Mouse (Mus musculus): ENCODE data around the gene Naglu.

Gene Naglu

DNA sequence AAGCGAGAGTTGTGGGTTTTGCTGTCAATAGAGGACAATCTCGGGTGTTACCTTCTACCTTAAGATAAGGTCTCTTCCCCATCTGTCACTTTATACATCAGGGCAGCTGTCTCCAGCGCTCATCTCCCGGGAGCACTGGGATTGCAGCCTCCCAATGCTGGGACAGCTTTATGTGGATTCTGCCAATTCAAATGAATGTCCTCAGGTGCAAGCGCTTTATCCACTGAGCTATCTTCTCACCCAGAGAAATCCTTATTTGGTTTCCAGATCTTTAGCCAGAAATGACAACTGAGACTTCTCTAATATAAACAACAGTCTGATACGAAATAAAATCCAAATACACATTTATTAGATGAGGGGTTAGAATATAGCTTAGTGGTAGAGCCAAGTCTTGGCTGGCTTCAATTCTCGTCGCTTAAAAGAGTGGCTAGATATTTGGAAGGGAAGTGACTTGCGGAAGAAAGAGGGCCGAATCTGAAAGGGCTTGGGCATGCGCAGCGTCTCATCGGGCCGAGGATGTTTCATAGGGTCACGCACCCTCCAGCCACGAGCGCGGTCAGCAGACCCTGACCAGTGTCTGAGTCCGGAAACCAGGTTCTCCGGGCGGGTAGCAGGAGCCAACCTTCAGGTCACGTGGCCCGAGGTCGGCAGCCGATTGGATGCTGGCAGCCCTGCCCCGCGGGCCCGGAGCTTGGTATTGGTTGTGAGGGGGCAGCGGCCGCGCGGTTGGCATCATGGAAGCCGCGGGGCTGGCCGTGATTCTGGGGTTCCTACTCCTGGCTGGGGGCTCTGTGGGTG lies at the start of gene Naglu:
Gene Naglu, plus strand, starts transcription at position 622 of the 798 bp plus-strand sequence.
- peak; percentile 98 for DNase-seq (ENCODE audit: low read depth, low spot score)

DNA sequence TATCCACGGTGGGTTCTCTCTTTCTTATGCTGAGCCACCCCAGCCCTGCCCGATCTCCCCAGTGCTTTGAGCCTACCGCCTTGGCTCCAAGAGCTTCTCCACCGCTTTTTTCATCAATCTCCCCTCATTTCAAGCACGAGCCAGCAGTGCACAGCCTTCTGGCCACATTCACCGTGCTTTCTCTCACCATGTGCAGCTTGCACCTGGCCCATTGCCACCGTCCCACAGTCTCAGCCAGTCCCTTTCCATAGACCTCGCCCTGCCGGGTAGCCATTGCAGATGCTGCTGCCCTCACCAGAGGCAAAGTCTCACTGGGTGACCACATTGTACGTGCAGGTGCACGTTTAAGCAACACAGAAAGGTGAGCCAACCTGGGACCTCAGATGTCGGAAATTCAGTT lies 46.4 kb upstream of the Naglu start:
- DNase-seq (ENCODE audit: low read depth, low spot score): peak; percentile 81

DNA sequence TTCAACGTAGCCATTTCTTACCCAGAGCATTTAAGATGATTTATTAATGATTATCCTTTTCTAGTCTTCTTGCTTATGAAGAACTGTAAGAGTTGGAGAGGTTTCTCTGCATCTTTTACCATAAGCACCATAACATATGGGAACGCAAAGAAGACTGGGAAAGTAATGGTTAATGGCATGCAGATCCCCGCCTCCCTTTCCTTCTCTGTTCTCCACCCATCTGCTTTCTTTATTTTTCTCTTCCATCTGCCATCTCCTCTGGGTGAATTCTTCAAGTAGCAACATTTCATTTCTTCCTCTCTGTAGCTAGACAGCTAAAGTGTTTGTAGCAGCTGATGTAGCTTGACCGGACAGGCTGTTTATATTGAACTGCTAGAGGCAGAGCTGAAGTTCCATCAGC lies 45.8 kb upstream of the Naglu start:
- no peak for DNase-seq (ENCODE audit: low read depth, low spot score)

DNA sequence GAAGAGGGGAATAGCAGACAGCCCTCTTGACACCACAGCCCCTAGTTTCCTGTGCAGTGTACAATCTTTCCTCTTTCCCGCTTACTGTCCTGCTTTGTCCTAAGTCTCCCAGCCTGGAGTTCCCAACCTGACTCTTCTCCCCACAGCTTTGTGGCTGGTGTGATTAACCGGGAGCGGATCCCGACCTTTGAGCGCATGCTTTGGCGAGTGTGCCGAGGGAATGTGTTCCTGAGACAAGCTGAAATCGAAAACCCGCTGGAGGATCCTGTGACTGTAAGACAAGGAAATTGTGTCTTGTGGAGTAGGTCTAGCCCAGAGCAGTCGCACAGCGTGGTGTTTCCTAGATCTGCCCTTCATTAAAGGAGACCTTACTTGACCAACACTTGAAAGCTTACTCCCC lies 42.7 kb upstream of the Naglu start:
- DNase-seq (ENCODE audit: low read depth, low spot score): no peak

DNA sequence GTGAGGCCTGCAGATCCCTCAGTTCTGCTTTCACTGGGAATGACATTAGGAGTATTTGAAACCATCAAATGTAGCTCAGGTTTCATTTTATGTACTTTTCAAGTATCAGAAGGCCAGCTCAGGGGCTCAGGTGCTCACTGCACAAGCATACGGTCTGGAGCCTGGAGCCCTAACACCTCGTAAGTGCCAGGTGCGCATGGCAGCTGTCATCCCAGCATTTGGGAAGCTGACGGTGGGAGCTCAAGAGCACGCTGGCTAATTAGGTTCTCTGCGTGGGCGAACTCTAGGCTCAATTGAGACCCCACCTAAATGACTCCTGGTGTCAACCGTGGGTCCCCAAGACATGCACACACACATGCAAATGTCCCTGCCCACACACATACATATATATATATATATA lies 40.5 kb upstream of the Naglu start:
- peak; percentile 53 for DNase-seq (ENCODE audit: low read depth, low spot score)

DNA sequence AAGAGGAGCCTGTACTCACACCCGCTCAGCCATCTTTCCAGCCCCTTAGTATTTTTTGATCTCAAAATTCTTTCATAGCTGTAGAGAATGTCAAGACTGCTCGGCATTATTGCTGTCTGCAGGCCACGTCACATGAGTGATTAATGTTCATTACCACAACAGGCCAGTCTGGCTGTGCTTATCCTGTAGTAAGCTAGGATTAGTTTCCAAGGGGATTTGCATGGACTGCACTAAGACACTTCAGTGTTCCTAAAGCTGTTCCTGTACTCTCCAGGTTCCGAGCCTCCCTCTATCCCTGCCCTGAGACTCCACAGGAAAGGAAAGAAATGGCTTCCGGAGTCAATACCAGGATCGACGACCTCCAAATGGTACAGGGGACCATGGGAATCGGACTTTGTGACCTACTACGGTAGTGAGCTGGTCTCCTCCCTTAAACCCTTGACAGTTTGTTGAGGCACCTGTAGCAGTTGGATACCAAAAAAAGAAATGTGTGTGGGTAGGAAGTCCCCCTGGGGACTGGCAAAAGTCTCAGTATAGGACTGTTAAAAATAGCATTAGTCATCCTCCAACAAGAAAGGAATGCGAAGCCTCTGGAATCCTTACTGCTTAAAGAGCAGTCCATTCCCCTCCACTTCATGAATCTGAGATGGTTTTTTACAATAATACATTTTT lies 39.5 kb upstream of the Naglu start:
- peak; percentile 44 for DNase-seq (ENCODE audit: low read depth, low spot score)

DNA sequence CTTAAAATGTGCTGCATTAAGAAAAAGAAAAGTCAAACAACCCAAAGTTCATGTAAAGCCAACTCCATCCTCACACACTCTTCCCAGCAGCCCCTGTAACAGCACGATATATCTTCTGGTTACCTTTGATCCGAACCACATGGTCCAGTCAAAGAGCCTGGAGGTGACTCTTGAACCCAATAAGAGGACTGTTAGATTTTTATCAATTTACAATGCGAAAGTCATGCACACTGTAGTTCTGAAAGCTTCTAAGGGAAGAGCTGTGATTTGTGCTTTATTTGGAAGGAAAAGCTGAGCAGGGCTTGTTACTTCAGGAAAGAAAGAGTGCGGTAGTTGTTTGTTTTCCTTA lies 39.0 kb upstream of the Naglu start:
- no peak for DNase-seq (ENCODE audit: low read depth, low spot score)

DNA sequence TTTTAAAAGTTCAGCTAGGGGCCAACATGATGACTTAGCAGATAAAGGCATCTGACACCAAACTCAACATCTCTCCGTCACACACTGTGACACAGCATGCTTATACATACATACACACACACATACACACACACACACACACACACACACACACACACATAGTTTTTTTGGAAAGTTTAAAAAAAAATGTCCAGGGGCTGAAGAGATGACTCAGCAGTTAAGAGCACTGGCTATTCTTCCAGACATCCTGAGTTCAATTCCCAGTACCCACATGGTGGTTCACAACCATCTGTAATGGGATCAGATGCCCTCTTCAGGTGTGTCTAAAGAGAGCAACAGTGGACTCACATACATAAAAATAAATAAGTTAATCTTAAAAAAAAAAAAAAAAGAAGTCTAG lies 38.3 kb upstream of the Naglu start:
- no peak for DNase-seq (ENCODE audit: low read depth, low spot score)

DNA sequence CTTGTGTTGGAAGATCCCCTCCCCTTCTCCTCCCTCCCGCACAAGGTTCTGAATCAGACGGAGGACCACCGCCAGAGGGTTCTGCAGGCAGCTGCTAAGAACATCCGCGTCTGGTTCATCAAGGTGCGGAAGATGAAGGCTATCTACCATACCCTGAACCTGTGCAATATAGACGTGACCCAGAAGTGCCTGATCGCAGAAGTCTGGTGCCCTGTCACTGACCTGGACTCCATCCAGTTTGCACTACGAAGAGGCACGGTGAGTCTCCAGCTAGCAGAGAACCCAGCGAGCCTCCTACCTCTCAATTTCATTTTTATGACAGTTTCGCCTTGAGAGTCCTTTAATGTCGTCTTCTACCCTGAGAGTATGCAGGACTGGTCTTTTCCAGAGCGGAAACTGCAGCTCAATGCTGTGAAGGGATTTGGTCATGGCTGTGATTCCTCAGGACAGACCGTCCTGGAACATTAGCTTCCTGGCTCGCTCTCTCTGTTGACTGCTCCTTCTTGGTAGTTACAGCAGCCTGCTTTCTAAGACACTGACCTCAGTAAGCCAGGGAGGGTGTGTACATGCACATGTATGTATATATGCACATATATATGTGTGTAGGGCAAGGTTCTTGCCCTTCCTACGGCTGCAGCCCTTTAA lies 35.8 kb upstream of the Naglu start:
- no peak for DNase-seq (ENCODE audit: low read depth, low spot score)

DNA sequence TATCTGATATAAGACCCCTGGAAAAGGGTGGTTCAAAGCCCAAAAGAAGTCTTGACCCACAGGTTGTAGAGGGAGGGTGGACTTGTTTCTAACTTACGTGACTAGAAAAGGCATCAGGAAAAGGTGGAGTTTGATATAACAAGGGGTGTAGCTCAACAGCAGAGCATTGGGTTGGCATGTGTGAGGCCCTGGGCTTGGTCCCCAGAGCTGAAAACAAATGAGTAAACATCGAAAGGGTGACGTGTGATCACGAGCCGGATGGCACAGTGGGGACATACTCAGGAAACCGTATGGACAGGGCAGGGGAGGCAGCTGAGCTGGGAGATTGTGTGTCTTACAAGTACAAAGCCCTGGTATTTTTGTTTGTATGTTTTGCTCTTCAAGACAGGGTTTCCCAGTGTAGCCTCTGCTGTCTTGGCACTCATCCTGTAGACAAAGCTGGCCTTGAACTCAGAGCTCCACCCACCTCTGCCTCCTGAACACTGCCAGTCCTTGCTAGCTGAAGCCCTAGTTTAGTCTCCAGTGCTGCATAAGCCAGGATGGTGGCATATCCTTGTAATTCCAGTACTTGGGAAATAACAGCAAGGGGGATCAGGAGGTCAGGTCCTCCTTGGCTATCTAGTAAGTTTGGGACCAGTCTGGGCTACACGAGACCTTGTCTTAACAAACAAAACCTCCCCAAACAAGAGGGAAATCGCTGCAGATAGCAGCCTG lies 35.0 kb upstream of the Naglu start:
- peak; percentile 75 for DNase-seq (ENCODE audit: low read depth, low spot score)

DNA sequence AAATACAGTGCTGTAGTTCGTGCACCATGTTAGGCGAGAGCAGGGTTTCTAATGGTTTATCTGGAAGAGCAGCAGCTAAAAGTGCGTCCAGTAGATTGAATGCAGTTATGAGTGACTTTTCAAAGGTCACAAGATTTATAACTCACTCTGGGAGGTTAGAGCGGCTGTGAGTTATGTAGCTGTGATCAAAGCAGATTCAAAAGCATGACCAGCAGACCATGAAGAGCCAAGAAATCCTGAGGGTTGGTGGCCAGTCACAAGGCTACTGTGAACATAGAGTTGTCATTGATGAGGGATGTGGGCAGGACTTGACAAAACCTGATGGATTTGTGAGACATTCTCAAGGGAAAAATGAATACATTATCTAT lies 34.5 kb upstream of the Naglu start:
- no peak for DNase-seq (ENCODE audit: low read depth, low spot score)

DNA sequence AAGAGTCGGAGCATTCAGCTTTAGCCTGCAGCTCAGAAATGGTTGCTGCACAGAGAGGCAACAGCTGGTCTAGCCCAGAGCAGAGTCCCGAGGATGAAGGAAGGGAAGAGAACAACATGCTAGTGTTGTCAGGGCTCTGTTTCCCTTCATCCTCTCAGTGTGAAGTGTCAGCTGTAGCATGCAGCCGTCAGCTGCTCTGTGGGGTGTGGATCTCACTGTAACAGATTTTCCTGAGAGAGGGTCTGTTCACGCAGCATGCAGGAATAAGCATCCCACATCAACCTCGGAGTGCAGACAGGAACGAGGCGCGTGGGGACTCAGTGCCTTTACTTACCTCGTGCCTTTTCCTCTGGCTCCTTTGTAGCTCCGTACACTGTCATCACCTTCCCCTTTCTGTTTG lies 32.0 kb upstream of the Naglu start:
- DNase-seq (ENCODE audit: low read depth, low spot score): no peak

DNA sequence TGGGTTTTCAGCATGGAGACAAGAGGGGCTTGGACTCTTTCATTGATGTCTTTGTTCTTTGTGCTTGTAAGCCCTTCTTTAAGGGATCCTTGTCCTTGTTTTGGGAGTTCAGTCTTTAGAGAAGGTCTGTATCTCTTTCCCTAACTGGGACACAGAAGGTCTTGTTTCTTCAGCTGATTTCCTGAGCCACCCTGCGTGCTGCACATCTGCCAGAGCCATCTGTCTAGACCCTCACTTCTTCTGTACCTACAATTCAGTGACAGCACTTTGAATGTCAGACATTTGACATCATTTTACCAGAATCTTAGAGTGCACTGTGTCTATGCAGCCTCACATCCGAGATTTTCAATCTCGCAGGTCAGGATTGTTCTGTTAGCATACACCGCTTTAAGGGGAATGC lies 24.0 kb upstream of the Naglu start:
- no peak for DNase-seq (ENCODE audit: low read depth, low spot score)

DNA sequence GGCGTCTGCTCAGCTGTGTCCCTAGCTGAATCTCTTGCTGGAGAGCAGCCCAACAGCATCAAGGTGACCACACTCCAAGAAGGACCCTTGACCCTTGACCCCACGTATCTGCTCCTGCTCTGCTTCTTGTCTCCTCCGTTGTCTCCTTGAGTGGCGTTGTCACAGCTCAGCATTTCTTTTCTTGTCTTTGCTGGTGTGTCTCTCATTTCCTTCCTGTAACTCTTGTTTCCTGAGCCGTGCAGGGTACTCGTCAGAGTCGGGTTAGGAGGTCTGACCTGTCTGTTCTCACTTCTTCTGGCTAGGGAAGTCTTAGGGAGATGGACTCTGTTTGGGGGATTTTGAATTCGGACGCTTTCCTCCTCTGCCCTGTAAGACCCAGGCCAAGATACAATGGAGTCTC lies 23.4 kb upstream of the Naglu start:
- DNase-seq (ENCODE audit: low read depth, low spot score): no peak

DNA sequence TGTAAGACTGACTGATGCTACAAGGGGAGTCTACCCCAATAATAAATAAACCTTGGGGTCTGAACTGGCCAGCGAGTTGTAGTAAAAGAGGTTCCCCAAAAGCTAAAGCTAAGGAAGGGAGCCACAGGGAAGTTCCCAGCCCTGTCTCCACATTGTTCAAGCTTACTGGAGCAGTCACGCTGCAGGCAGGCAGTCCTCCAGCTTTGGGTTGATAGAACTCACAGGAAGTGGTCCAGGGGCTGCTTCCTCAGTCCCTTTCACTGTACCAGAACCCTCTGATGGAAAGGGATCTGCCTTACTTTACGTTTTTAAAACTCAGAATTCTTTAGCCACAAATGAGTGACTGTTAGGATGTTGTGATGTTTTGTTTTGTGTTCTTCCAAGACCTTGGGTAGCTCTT lies 22.3 kb upstream of the Naglu start:
- no peak for DNase-seq (ENCODE audit: low read depth, low spot score)

DNA sequence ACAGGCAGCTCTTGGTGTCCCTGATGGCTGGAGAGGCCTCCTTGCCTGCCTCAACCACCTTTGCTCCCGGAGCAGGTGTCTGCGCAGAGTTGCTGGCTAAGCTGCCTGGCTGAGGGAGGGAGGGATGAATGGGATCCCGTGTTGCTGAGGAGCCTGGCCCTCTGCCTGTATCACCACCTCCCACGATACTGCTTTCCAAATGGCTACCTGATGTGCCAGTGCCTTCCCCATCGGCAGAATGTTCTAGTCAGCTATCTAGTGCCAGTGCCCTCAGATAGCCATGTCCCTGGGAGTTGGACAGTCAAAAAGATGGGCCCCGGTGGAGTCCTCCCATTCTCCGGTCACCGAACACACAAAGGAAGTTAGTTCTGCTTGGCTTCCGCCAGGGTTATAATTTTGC lies 19.5 kb upstream of the Naglu start:
- DNase-seq (ENCODE audit: low read depth, low spot score): peak; percentile 90

DNA sequence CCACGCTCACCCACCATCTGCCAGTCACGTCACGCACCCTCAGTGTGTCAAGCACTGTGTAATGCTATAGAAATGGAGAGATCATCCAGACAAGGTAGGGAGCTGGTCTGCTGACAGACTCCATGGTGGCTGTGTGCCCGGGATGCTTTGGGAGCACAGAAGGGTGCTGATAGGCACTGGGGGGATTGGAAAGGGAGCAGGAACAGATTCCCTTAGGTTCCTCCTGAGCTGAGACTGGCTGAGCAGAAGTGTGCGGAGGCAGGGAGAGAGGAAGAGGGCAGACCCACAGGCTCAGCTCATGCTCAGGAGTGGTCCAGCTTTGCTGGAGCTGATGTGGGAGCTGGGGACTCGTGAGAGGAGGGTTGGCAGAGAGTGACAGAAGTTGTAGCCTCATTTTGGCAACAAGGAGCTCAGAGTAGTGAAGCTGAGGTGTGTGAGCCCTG lies 18.7 kb upstream of the Naglu start:
- DNase-seq (ENCODE audit: low read depth, low spot score): peak; percentile 76

DNA sequence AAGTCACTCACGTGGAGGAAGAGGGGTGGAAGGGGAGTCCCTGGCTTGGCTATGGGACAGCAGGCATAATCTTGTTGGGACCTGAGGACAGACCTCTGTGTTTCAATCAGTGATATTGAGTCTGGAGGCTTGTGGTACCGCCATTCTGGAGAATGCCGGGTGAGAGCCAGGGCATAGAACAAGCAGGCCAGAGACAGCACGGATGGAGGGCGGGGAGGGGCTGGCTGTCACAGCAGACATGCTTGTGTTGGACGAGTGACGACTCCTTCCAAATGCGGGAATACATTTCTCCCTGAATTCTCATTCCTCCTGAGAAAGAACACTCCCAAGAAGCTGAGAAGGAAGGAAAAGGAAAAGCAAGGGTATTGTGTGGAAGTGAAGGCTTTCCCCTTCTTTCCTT lies 18.2 kb upstream of the Naglu start:
- no peak for DNase-seq (ENCODE audit: low read depth, low spot score)

DNA sequence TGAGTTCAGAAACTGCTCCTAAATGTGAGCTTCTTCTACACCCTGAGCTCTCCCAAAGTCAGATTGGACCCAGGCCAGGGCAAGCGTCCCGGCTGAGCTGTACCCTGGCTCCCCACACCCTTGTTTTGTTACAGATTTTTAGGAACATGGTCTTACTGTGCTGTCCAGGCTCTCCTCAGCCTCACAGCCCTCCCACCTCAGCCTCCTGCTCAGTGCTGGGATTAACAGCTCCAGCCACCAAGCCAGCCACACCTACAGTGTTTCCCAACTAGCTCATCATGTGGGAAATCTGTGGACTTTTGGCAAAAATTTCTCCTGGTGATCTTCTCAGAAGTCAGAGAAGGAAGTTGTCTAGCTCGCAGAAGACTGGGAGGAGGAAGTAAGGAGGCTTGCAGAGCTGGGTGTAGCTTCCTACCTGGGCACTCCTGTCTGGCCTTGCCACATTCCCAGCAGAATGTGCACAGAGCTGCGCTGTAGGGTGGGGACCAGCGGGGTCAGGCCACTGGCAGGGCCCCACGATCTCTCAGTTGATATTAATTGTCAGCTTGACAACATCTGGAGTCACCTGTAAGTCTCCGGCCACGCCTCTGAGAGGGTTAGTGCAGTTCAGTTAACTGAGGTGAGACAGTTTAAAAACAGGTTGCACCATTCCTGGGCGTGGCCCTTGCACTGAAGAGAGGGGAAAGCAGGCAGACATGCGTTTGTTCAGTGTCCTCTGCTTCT lies 16.9 kb upstream of the Naglu start:
- DNase-seq (ENCODE audit: low read depth, low spot score): peak; percentile 69

DNA sequence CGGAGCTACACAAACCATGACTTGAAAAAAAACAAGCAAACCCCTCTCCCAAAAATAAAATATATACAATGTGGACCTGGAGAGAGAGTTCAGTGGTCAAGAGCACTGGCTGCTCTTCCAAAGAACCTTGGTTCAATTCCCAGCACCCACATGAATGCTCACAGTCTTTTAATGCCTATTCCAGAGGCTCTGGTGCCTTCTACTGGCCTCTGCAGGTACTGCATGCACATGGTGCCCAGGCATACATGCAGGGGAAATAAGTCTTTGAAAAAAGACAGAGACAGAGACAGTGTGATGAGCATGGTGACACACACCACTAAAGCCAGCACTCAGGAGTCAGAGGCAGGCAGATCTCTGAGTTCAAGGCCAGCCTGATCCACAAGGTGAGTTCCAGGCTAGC lies 15.8 kb upstream of the Naglu start:
- DNase-seq (ENCODE audit: low read depth, low spot score): no peak

DNA sequence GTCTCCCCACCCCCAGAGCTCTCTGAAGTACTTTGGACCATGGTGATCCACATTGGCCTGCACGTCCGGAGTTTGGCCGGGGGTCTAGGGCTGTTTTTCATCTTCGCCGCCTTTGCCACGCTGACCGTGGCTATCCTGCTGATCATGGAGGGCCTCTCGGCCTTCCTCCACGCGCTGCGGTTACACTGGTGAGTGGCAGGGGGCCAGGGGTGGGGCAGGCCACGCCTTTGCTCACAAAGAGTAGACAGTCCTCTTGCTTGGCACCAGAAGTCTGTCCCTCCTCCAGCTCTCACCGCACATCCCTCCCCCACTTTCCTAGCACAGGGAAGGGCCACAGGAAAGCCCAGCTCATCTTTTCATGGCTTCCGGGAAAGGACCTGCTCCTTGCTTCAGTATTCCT lies 14.4 kb upstream of the Naglu start:
- no peak for DNase-seq (ENCODE audit: low read depth, low spot score)

DNA sequence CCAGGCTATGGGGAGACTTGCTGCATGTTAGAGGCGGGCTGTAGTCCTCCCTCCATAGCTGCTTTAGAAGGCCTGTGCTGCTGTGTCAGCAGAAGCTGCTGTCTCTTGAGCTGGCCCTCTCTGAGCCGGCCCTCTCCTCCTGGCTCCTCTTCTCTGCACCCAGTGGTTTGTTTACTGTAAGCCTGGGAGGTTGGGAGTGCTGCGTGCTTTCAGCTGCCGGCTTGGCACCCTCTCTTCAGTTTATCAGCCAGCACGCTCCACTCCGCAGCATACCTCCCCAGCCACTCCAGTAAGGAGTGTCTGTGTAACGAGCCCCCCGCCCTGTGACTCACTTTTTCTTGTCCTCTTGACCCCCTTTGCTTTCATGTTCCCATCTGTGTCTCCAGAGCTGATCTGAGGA lies 12.9 kb upstream of the Naglu start:
- peak; percentile 61 for DNase-seq (ENCODE audit: low read depth, low spot score)
